Mouse (Mus musculus) 416B (cell line): ENCODE data around the gene Ccdc57.
A peak's percentile ranks its signal among the peaks of the same experiment; 100 is the strongest.
"Not testable (repeated sequence)": the region's sequence is repeated elsewhere in the genome, so short reads cannot be mapped to it uniquely, and the experiment has no call there.

Experiments
- DNase-seq: peaks from one replicate; pipeline ENCODE4 v3.0.0; 2011; ENCODE audit warnings: low read depth

The Ccdc57 gene

GRCm38 (mm10) chr11:120851582-120851981 lies 81.1 kb downstream of the Ccdc57 start:
- DNase-seq: no peak

GRCm38 (mm10) chr11:120851132-120851531 lies 81.5 kb downstream of the Ccdc57 start:
- DNase-seq: no peak

- DNase-seq: peak; percentile 77
Measured at GRCm38 (mm10) chr11:120850331-120851030, 82.2 kb downstream of the Ccdc57 start.

GRCm38 (mm10) chr11:120846725-120847475 lies 85.8 kb downstream of the Ccdc57 start:
- DNase-seq: no peak

- DNase-seq: no peak
Measured at GRCm38 (mm10) chr11:120844329-120844728, 88.3 kb downstream of the Ccdc57 start.

- DNase-seq: no peak
Measured at GRCm38 (mm10) chr11:120833555-120834280, 99.0 kb downstream of the Ccdc57 start.

GRCm38 (mm10) chr11:120832962-120833361 lies 99.7 kb downstream of the Ccdc57 start:
- DNase-seq: not testable (repeated sequence)

- DNase-seq: no peak
Measured at GRCm38 (mm10) chr11:120831659-120832440, 100.8 kb downstream of the Ccdc57 start.

GRCm38 (mm10) chr11:120830686-120831085 lies 102.0 kb downstream of the Ccdc57 start:
- no peak for DNase-seq

GRCm38 (mm10) chr11:120829757-120830532 lies 102.7 kb downstream of the Ccdc57 start:
- no peak for DNase-seq

- no peak for DNase-seq
Measured at GRCm38 (mm10) chr11:120828416-120828815, 104.3 kb downstream of the Ccdc57 start.

- DNase-seq: no peak
Measured at GRCm38 (mm10) chr11:120826016-120826953, 106.4 kb downstream of the Ccdc57 start.

GRCm38 (mm10) chr11:120825289-120825863 lies 107.3 kb downstream of the Ccdc57 start:
- DNase-seq: no peak

GRCm38 (mm10) chr11:120824787-120825288 lies 107.8 kb downstream of the Ccdc57 start:
- DNase-seq: no peak

- DNase-seq: peak; percentile 96
Measured at GRCm38 (mm10) chr11:120823956-120824786, 108.5 kb downstream of the Ccdc57 start, which contains the start of gene Fasn. Gene Fasn (minus strand): TSS chr11:120824547.

- no peak for DNase-seq
Measured at GRCm38 (mm10) chr11:120823551-120823947, 109.1 kb downstream of the Ccdc57 start.

GRCm38 (mm10) chr11:120822831-120823550 lies 109.7 kb downstream of the Ccdc57 start:
- DNase-seq: peak; percentile 40

GRCm38 (mm10) chr11:120822321-120822720 lies 110.4 kb downstream of the Ccdc57 start:
- no peak for DNase-seq
